Mouse (Mus musculus) heart, adult 2 months (tissue): ENCODE results near the gene Etfrf1.

ENCODE experiments used
- CTCF ChIP-seq: fragments of 200-600 bp; IDR thresholded peaks from 2 replicates; pipeline ENCODE4 v1.8.1; 2022; ENCODE audit warnings: antibody characterized with exemption, mild to moderate bottlenecking, moderate library complexity
- EP300 ChIP-seq: fragments of 200-500 bp; IDR thresholded peaks from 2 replicates; pipeline ENCODE4 v1.6.1; 2011; ENCODE audit warnings: low read depth, low read length, control low read depth; ENCODE audit not compliant: insufficient read depth
- POLR2A ChIP-seq: fragments of 200-500 bp; IDR thresholded peaks from 2 replicates; pipeline ENCODE4 v1.6.1; 2011; ENCODE audit warnings: mild to moderate bottlenecking, low read depth, low read length, control low read depth; ENCODE audit not compliant: insufficient read depth

DNA sequence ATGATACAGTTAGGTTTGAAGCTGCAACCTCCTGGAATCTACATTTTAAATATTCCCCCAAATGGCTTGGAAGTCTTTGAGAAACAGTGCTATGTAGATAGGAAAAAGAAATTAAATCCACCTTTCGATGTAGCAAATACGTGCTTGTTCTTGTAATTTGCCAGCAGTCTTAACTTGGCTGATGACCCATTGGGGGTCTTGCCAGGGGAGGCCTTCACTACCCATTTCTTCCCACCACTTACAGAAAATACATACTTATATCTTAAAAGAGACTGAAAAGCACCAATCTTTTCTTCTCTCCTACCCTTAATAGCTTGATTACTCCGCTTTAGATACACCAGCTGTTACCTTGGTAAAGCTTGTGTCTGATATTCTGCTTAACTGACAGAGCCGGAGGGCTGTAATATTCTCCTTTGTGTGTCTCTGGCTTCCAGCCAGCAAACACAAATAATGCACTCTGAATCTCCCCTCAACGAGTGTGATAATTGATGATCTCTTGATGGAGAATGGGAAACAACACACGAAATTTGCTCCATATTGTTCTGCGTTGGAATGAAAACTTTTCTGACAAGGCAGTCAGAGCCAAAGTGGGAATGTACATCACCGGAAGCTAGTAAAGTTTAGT is 766 bp upstream of the Etfrf1 start:
- TF ChIP-seq POLR2A (no peak), EP300 (no peak), CTCF (no peak)
